Mouse (Mus musculus) adipocyte (in vitro differentiated cells): Measurements from ENCODE around the gene Dusp28.

ENCODE experiments used
- DNase-seq: peaks from one replicate; pipeline ENCODE4 v3.0.0-alpha.2; 2016; ENCODE audit warnings: low spot score

Gene Dusp28

DNA sequence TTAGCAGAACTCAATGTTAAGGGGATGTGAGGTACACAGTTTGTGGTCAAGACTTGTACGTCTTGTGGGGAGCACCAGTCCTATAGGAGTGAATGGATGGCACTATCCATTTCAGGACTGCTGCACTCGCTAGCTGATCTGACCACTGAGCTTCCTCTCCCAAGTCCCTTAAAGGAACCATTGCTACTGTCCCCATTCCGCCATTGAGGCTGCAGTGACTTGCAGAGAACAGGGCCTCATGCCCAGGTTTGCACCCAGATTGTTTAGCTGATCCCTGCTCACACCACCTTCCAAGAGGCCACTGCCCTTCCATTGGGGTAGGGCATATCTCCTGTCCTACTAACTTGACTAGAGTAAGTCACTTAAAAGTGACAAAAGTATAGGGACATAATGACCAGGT lies 1.9 kb downstream of the Dusp28 start:
- no peak for DNase-seq

DNA sequence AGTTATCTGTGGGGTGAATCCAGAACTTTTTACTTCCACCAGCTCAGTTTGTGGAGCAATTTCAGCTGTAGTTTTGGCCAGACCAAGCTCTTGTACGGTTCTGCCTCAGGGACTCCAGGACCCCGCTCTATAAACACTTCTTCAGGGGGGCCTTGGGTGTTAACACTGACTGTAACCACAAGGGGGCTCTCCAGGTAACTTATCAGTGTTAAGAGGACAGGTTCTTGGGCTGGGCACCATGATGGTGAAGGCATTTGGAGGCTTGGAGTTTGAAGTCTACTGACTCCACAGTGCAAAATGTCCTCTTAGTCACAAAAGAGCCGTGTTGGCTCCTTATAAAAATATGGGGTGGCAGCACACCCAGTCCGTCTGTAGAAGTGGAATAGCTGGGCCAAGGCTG lies 2.3 kb downstream of the Dusp28 start:
- DNase-seq = no peak

DNA sequence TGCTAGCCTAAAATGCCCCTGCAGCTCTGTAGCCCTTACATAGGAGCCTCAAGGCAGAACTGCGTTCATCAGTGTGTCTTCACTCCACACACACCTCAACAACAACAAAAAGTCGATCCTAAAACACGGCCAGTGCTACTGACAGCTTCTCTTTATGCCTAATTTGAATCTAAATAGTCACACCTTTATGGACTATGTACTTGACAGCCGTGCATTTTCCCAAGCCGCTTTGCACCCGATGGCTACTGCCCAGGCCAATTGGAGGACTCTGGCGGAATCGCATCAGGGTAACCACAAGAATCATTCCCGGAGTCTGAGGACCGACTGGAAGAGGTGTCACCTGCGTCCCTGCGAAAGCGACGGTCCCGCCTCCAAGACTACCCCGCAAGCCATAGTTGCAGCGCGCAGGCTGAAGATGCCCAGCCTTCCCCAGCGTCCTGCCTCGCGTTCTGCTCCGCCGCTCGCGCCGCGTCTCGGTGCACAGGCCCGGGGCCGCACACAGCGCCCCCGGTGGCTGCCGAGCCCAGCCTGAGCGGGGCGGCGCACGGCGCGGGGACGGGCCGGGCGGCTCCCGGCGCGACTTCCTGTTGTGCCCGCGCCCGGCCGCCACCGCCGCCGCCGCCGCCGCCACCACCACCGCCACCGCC lies 3.6 kb downstream of the Dusp28 start, which contains the start of gene Rnpepl1:
Gene Rnpepl1, plus strand, starts transcription at position 545 of the 647 bp plus-strand sequence.
- DNase-seq = peak; percentile 17

DNA sequence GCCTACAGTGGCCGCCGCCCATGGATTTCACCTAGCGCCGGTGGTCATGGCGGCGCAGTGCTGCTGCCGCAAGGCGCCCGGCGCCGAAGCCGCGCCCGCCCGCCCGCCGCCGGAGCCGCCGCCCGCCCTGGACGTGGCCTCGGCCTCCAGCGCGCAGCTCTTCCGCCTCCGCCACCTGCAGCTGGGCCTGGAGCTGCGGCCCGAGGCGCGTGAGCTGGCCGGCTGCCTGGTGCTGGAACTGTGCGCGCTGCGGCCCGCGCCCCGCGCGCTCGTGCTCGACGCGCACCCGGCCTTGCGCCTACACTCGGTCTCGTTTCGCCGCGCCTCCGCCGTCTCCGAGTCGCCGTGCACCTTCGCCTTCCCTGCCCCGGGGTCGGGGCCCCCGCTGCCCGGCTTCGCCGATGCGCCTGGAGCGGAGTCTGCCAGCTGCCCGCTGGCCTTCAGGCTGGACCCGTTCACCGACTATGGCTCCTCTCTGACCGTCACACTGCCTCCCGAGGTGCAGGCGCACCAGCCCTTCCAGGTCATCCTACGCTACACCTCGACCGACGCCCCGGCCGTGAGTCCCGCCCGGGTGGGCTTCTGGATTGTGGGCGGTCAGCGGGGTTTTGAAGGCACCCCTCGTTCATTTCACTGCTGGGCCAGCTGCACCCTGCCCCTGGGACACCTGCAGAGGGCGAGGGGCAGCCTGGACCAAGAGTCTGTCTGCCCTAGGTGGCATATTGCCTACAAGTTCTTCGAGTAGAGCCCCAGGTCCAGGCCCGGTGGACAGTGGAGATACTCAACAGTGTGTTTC lies 4.3 kb downstream of the Dusp28 start:
- no peak for DNase-seq

DNA sequence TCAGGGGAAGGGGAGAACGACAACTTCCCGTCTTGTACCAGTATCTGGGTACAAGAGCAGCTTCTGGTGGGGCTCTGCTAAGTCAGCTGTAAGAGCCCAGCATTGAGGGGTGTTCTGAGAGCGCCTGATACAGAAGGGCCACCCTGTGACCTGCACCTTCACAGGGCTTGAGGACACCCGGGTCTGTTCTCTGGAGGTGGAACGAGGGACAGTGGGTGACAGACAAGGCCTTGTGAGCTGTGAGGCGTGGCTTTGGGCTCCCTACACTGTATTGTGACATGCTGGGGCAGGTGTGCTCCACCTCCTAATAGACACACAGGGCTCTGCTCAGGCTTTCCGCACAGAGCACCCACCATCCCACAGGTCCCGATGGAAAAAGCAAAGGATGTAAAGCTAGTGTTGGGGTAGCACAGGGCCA lies 4.9 kb downstream of the Dusp28 start:
- no peak for DNase-seq

DNA sequence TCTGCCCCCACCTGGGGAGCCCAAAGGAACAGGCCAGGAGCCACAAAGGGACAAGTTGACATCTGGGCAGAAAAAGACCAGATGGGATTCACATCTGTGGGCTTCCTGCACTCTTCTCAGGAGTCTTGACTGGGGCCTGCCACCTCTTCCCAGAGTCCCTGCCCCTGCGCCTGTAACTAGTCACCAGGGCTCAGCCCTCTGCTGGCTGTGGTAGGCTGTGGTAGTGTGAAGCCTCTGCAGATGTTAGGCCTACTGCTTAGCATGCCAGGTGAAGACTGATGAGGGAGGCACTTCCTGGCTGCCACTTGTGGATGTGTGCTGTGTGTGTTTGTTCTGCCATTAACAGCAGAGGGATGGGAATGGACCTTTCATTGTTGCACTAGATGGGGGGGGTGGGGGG lies 5.5 kb downstream of the Dusp28 start:
- DNase-seq = no peak

DNA sequence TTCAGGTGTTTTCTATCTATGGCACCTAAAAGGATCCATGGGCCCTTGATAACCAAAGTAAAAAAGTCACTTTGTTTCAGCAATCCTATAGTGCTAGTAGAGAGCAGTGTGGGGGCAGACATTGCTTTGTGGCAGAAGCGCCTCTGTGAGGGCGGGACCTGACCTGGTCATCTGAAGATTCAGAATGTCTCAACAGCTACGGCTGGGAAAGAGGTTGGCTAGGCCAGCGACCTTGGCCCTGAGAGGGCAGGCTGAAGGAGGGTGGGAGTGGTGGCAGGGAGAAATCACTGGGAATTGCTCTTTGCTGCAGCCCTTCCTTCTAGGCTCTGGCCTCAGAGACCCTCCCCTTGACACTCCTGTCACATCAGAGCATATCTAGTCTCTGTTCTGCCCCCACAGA lies 7.5 kb downstream of the Dusp28 start:
- no peak for DNase-seq

DNA sequence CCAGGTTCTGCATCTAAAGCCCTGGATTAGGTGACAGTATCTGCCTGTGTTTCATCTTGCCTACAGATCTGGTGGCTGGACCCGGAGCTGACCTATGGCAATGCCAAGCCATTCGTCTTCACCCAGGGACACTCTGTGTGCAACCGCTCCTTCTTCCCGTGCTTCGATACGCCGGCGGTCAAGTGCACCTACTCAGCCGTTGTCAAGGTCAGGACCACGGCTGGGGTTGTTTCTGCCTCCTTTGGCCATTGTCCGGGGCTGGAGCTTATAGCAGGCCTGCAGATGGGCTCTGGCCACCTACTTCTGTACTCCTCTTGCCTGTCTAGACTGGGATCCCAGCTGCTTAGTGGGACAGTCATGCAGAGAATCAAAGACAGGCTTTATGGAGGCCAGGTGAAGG lies 8.2 kb downstream of the Dusp28 start:
- no peak for DNase-seq

DNA sequence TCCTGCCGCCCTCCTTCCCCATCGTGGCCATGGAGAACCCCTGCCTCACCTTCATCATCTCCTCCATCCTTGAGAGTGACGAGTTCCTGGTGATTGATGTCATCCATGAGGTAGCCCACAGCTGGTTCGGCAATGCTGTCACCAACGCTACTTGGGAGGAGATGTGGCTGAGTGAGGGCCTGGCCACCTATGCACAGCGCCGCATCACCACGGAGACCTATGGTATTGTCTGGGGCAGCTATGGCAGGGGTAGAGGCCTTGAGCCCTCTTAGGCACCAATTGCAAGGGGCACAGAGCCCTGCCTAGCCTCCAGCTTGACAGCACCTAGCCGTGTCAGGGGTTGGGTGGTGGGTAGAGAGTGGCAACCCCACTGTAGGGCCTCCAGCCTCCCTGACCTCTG lies 9.9 kb downstream of the Dusp28 start:
- DNase-seq = no peak

DNA sequence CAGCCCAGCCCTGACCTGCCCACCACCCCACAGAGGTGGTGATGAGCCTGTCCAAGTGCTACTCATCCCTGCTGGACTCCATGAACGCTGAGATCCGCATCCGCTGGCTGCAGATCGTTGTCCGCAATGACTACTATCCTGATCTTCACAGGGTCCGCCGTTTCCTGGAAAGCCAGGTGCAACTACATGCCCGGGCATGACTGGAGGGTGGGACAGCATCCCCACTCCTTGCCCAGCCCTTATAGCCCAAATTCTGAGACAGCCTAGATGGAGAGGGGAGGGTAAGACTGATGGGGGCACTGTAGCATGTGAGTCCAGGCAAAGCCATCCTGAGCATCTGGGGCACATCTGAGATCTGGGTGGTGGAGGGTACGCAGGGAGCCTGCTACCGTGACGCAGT lies 12.4 kb downstream of the Dusp28 start:
- DNase-seq = no peak

DNA sequence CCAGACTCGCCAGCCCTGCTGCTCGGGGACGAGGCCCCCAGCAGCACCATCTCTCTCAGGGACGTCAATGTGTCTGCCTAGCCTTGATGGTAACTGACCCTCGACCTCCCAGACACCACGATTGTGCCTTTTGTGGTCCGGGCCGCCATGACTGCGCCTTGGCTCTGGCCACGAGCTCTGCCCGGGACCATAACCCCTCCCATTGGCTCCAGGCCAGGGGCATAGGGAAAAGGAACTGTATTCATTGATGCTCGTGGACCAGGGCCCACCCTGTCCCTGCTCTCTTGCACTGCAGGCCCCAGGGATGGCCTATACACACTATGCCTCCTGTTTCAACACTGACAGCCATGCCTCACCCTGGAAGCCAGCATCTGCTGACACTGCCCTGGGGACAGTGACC lies 13.0 kb downstream of the Dusp28 start:
- DNase-seq = no peak

DNA sequence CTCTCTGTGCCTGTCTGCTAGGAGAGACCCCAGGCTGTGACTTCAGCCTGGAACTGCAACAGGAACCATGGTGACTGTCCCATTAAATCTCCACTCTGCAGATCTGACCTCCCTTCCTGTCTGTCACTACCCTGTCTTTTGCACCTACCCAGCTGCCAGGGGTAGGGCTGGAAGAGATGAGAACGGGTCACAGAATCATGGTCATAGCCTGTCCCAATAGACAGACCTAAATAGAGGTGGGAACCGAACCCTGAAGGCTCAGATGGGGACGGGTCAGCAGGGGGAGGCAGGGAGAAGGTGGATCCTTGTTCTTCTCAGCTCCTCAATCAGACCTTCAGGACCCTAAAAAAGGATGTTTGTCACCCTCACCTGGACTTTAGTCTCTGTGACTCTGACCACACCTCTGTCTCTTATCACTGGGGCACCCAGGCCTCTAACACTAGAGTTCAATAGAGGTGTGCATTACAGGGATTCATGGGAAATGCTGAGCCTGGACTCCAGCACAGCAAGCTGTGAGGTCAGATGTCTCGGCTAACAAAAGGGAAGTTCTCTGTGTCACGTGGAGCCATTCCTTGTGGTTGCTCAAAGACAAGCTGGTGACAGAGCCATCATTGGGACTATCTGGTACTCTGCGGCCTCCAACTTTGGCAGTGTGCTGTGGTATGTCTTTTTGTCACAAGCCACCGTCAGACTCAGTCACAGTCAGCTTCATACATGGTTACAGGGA lies 13.9 kb downstream of the Dusp28 start:
- DNase-seq = no peak

DNA sequence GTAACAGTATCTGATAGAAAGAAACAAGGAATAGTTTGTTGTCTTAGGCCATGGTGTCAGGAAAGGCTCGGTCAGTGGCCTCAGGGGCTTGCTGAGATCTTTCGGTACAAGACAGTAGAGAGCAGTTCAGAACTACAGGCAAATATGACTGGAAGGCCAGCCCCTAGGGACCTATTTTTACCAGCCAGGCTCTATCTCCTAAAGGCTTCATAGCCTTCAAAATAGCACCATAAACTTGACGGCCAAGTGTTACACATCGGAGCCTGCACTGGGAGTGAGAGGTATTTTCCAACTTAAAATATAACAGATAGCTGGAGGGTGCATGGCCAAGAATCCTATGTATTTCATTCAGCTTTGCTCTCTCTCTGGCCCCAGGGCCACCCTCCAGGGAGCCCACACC lies 14.7 kb downstream of the Dusp28 start:
- no peak for DNase-seq

DNA sequence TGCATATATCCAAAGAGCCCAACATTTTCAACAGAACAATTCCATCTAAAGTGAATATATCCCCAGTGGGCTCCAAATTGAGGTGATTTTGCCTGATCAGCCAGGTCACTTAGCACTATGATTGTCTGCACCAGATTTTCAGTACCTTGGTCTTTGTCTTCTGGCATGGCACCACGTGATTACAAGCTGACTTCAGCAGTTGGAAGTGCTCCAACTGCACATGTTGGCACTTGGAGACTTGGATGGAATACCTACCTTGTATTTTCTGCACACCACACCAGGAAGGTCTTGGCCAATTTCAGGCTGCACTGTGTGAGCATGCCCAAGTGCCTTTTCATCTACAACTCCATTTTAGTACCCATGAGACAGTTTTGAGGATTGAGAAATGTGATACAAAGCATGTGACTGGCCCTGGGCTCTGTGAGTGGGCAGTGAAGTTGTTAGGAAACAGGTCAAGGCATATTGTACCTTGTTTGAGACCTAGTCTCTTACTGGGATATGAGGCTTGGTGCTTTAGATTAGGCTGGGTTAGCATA lies 23.5 kb downstream of the Dusp28 start:
- peak; percentile 56 for DNase-seq

DNA sequence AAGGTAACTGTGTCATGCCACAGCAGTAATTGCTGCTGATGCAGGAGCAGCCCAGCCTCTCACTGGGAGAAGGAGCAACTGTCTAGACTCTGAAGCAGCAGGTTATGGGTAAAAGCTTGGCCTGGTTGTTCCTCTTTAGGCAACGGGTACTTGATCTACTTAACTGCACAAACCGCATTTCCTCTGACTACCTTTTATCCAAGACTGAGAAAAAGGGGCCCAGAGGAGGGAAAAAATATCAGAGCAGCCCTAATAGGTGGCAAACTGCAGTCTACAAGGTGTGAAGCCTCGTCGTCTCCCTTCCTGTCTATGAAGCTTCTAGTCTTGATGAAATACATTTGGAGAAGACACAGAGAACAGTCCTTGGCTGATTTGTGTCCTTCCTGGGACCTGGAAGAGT lies 26.8 kb downstream of the Dusp28 start:
- DNase-seq = no peak

DNA sequence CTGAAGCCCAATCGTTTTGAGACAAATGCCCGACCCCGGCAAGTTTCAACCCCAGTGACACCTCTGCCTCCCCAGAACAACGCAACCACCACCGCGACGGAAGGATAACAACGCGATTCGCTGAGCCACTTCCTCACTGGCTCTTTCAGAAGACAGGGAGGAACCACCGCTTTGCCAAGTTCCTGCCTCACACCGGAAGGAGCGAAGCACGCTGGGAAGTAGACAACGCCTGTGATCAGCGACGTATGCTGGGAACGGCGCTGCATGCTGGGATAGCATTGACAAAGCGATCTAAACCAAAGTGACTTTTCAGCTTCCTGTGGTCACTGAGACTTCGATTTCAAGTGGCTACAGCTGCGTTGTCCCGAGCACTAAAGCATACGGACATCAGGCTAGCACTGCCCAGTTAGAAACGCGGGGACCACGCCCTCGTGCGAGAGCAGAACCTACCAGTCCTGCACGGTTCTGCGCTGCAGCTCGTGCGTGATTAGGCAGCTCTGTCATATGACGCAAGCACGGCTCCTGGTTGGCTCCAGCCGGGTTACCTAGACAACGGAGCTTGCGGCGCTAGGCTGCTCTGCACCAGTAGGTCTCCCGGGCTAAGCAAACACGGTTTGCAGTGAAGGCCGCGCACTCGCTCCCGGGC lies 27.5 kb downstream of the Dusp28 start, which contains the start of gene Capn10:
Gene Capn10, plus strand, starts transcription at position 195 of the 646 bp plus-strand sequence.
- peak; percentile 98 for DNase-seq

DNA sequence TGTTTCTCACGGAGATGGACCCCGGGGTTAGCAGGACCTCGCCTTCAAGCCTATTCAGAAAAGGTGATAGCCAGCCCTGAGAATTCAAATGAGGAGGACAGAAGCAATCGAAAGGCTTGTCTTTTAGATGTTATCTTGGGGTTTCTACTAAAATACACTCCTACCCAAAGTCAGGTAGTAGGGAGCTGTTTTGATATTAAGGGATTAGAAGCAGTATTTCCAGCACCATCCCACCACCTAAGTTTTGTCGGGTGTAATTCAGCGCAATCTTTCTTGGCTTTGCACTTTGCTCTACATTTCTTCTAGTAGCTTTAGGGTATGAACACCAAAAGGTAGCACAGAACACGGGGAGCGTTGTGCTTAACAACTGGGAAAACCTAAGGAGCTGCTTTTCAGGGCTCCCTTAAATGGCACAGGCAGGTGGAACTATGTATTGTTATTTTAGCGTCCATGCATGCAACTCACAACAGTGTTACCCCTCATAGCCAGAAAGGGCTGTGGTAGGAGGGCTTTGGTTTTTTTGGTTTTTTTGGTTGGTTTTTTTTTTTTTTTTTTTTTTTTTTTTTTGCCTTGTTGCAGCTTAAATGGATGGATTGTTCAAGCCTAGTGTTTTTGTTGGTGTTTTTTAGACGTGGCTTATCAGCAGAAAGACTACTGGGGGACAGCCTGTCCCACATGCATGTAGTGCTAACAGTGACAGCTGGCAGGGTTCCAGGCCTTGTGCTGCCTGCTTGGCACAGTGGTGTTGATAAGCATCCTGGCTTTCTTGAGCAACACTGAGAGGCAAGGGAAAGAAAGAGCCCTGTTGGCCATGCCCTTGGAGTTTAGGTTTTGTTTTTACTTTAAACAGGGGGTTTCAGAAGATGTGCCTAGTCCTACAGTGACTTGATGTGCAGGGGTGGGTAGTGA lies 28.5 kb downstream of the Dusp28 start:
- DNase-seq = peak; percentile 50

DNA sequence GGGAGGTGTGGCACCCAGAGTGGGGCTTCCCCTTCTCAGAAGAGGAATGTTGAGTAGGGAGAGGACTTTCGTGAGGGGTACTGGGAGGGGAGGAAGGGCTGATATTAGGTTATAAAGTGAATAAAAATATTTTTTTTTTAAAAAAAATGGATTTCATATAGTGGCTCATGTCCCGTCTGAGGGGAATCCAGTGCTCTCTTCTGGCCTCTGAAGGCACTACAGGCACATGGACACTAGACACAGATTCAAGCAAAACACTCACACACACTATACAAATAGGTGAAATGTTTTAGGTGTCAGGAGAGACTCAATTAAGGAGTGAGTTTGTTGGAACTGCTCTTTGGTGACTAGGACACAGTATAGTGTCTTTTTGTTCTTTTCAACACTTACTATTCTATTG lies 29.2 kb downstream of the Dusp28 start:
- DNase-seq = peak; percentile 17

DNA sequence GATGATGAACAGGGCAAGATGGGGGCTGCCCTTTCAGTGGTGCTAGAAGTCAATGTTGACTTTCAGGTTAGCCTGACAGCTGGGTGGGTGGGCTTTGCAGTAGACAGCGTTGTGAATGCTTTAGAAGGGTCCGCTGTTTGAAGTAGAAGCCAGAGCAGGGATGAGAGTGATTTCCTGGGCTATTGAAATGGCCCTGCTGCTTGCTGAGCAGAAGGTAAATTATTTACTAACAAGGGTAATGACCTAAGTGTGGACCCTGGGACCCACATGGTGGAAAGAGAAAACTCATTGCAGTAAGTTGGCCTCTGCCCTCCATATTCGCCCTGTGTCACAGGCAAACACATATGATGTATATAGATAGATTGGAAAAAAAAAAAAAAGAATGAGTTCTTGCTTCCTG lies 29.7 kb downstream of the Dusp28 start:
- DNase-seq = no peak

DNA sequence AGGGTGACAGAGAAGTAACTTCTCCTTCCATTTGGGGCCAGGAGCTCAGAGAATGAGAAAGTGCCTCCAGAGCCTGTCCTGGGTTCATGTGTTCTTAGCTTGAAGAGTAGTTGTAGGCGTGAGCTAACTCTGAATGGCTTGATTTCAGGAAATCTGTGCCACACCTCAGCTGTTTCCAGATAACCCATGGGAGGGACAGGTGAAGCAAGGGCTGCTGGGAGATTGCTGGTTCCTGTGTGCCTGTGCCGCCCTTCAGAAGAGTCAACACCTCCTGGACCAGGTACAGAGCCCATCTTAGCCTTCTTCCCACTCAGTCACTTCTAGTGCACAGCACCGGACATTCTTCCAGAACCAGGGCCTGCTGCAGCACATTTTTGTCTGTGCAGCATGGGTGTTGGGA lies 31.0 kb downstream of the Dusp28 start:
- no peak for DNase-seq

DNA sequence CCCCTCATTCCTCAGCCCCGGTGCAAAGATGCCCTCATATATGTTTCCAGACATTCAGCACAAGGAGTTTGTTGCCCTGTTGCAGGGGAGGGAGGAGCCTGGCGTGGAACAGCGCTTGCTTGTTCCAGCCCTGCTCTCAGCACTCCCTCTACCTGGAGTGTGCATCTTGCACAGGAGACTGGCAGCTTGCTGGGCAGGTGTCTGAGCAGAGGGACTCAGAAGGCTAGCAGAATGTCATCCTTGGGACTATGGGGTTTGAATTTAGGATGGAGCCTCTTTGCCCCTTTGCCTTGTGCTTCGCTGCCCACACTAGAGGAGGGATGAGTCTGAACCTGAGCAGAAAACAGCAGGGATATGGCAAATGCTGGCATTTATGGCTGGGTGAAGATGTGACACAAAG lies 33.0 kb downstream of the Dusp28 start:
- no peak for DNase-seq
